Mouse (Mus musculus): ENCODE measurements around the gene Nudcd3. TPM values are rescaled to one million over a fixed set of nuclear protein-coding genes. Genes with fewer than 3 reads are reported as not detected.

Nudcd3 gene
- total and polyA plus RNA-seq, 3 experiments = 30.7 to 82.2 (median 35.6) TPM

- Histone ChIP-seq H3K27ac (ENCODE audit: insufficient read depth, low read depth) (no peak overlapping the region), H3K79me2 (replicated peaks; ENCODE audit: control insufficient read depth, extremely low read depth, insufficient read depth, poor library complexity, severe bottlenecking) (peaks cover 42% of the 10 kb centered on the region), H3K4me2 (ENCODE audit: insufficient read depth, low read depth, poor library complexity, severe bottlenecking) (no peak overlapping the region), H3K36me3 (replicated peaks in 1 of 2; ENCODE audit: control insufficient read depth in 1 of 2, insufficient read depth in 1 of 2, low read length in 1 of 2) (peaks cover 0 to 21% of the 10 kb centered on the region in 2 experiments), H3K4me3 (replicated peaks in 1 of 3; ENCODE audit: low read depth in 2 of 3, low read length in 2 of 3, poor library complexity in 1 of 3) (no peak overlapping the region), H3K9me3 (replicated peaks; ENCODE audit: low read length) (peaks cover 10% of the 10 kb centered on the region), H3K9ac (ENCODE audit: insufficient read depth, low read depth) (no peak overlapping the region), H3K4me1 (ENCODE audit: control insufficient read depth in 1 of 2, insufficient read depth in 2 of 2) (peaks cover 35 to 61% of the 10 kb centered on the region in 2 experiments), H3K27me3 (replicated peaks) (no peaks in the 10 kb centered on the region)
- TF ChIP-seq ETS1 (conservative IDR thresholded peaks at IDR 0.05; ENCODE audit: low read depth, low read length) (peak; percentile 53), MEF2A (IDR thresholded peaks at IDR 0.05; ENCODE audit: borderline replicate concordance, low read depth, low read length) (peak; percentile 89), BHLHE40 (IDR thresholded peaks at IDR 0.05; ENCODE audit: low read depth, low read length) (peak; percentile 87), EP300 (IDR thresholded peaks at IDR 0.05; ENCODE audit: low read length) (peak; percentile 69), E2F4 (IDR thresholded peaks at IDR 0.05; ENCODE audit: insufficient replicate concordance, low read depth, low read length) (no peak), HCFC1 (IDR thresholded peaks at IDR 0.05; ENCODE audit: low read depth, low read length) (no peak), MAFK (IDR thresholded peaks at IDR 0.05; ENCODE audit: insufficient replicate concordance, low read length) (peak; percentile 52; the same call in 1 of the 2 replicates), SIN3A (IDR thresholded peaks at IDR 0.05; ENCODE audit: low read length) (peak; percentile 61; the same call in 1 of the 2 replicates)
- peak; percentile 62 for DNase-seq (ENCODE audit: extremely low read depth)
- dilution Hi-C loops (cut with MboI; ENCODE audit: extremely low pct_ligation_motif_present, extremely low pct_unique_long_range_greater_than_20kb, low sequenced_read_pairs) (no loop called here), in situ Hi-C loops (cut with MboI; ENCODE audit: low pct_ligation_motif_present, low pct_unique_long_range_greater_than_20kb, low sequenced_read_pairs) (no loop called here)
Measured at GRCm38 (mm10) chr11:6174719-6175118, 25.5 kb downstream of the Nudcd3 start.

GRCm38 (mm10) chr11:6169041-6169663 lies 31.1 kb downstream of the Nudcd3 start:
- H3K27ac ChIP-seq (ENCODE audit: insufficient read depth, low read depth) = no peak overlapping the region
- H3K4me3 ChIP-seq (replicated peaks in 1 of 3; ENCODE audit: low read depth in 2 of 3, low read length in 2 of 3, poor library complexity in 1 of 3) = no peak overlapping the region
- in situ Hi-C loops (cut with MboI; ENCODE audit: low pct_ligation_motif_present, low pct_unique_long_range_greater_than_20kb, low sequenced_read_pairs) (loop anchor here (5.0 kb wide), 2 partner anchors 37 to 1697 kb away; no protein-coding TSS in a partner anchor), dilution Hi-C loops (cut with MboI; ENCODE audit: extremely low pct_ligation_motif_present, extremely low pct_unique_long_range_greater_than_20kb, low sequenced_read_pairs) (no loop called here)
- peak; percentile 66 for DNase-seq (ENCODE audit: extremely low read depth)
- no peak overlapping the region for H3K9ac ChIP-seq (ENCODE audit: insufficient read depth, low read depth)
- H3K4me1 ChIP-seq (ENCODE audit: control insufficient read depth in 1 of 2, insufficient read depth in 2 of 2) = peaks cover 0 to 23% of the 10 kb centered on the region in 2 experiments; a peak in 2 of 4 replicates
- peaks cover 14% of the 10 kb centered on the region for H3K79me2 ChIP-seq (replicated peaks; ENCODE audit: control insufficient read depth, extremely low read depth, insufficient read depth, poor library complexity, severe bottlenecking)
- H3K27me3 ChIP-seq (replicated peaks) = no peaks in the 10 kb centered on the region
- H3K36me3 ChIP-seq (replicated peaks in 1 of 2; ENCODE audit: control insufficient read depth in 1 of 2, insufficient read depth in 1 of 2, low read length in 1 of 2) = peaks cover 0 to 59% of the 10 kb centered on the region in 2 experiments
- peak; percentile 57 for TF ChIP-seq MAX (IDR thresholded peaks at IDR 0.05; ENCODE audit: low read length)
- no peak for TF ChIP-seq CTCF (conservative IDR thresholded peaks at IDR 0.05 in 1 of 2, IDR thresholded peaks at IDR 0.05 in 1 of 2; ENCODE audit: low read depth in 2 of 2, low read length in 2 of 2)
- TF ChIP-seq BHLHE40 (IDR thresholded peaks at IDR 0.05; ENCODE audit: low read depth, low read length) = no peak; the same call in 1 of the 2 replicates
- TF ChIP-seq RCOR1 (conservative IDR thresholded peaks at IDR 0.05; ENCODE audit: low read depth, low read length) = no peak
- TF ChIP-seq NRF1 (IDR thresholded peaks at IDR 0.05; ENCODE audit: low read depth, low read length) = no peak
- TF ChIP-seq E2F4 (IDR thresholded peaks at IDR 0.05; ENCODE audit: insufficient replicate concordance, low read depth, low read length) = 0 out of 2 replicates have a peak, but pooled peaks have one; percentile 21
- TF ChIP-seq MEF2A (IDR thresholded peaks at IDR 0.05; ENCODE audit: borderline replicate concordance, low read depth, low read length) = no peak
- peak; percentile 76 for TF ChIP-seq IRF4 (IDR thresholded peaks at IDR 0.05; ENCODE audit: low read depth, low read length)
- TF ChIP-seq ZKSCAN1 (IDR thresholded peaks at IDR 0.05; ENCODE audit: borderline replicate concordance, low read depth, low read length) = no peak
- no peak for TF ChIP-seq ZC3H11A (IDR thresholded peaks at IDR 0.05; ENCODE audit: low read depth, low read length)
- no peak for TF ChIP-seq USF1 (IDR thresholded peaks at IDR 0.05; ENCODE audit: low read depth, low read length)
- TF ChIP-seq JUND (conservative IDR thresholded peaks at IDR 0.05; ENCODE audit: low read depth, low read length) = peak; percentile 47; the same call in 1 of the 2 replicates
- no peak for TF ChIP-seq GABPA (IDR thresholded peaks at IDR 0.05; ENCODE audit: insufficient replicate concordance, low read depth, low read length)
- TF ChIP-seq HCFC1 (IDR thresholded peaks at IDR 0.05; ENCODE audit: low read depth, low read length) = no peak
- peak; percentile 31; the same call in 1 of the 2 replicates for TF ChIP-seq JUN (IDR thresholded peaks at IDR 0.05; ENCODE audit: insufficient read depth, low read depth, low read length)
- TF ChIP-seq EP300 (IDR thresholded peaks at IDR 0.05; ENCODE audit: low read length) = peak; percentile 85
- TF ChIP-seq MYC (IDR thresholded peaks at IDR 0.05; ENCODE audit: low read depth, low read length) = peak; percentile 75; the same call in 1 of the 2 replicates
- no peak for TF ChIP-seq UBTF (IDR thresholded peaks at IDR 0.05; ENCODE audit: low read depth, low read length)
- TF ChIP-seq MAFK (IDR thresholded peaks at IDR 0.05; ENCODE audit: insufficient replicate concordance, low read length) = no peak
- H3K4me2 ChIP-seq (ENCODE audit: insufficient read depth, low read depth, poor library complexity, severe bottlenecking) = no peak overlapping the region
- H3K9me3 ChIP-seq (replicated peaks; ENCODE audit: low read length) = peaks cover 23% of the 10 kb centered on the region
